ENCODE assay signal across 25 mouse cellular contexts in genomic region chr13:18841019-18841418, GRCm38 (mm10).
"Had no signal": no experiment of that assay in that cellular context is flagged by ENCODE, and none has a peak within 500 bp of the region (broad histone marks: within the 10 kb centered on the region; RNA-seq: fewer than 3 reads in every experiment).

No protein-coding gene starts in this region.

- H3K9me3 ChIP-seq: heart, embryonic 10.5 days; heart, embryonic 12.5 days; hindbrain, embryonic 10.5 days; hindbrain, embryonic 12.5 days; intestine, embryonic 15.5 days; limb, embryonic 10.5 days; limb, embryonic 12.5 days had no signal

- H3K4me2 ChIP-seq: heart, embryonic 12.5 days; hindbrain, embryonic 12.5 days; hindbrain, embryonic 14.5 days; intestine, embryonic 15.5 days; limb, embryonic 12.5 days; liver, embryonic 11.5 days had no signal

- H3K4me1 ChIP-seq: heart, embryonic 10.5 days; heart, embryonic 12.5 days; hindbrain, embryonic 10.5 days; hindbrain, embryonic 12.5 days; intestine, embryonic 15.5 days; limb, embryonic 10.5 days; limb, embryonic 12.5 days had no signal

- DNase-seq: gastrocnemius, postnatal 14 days; gastrocnemius, postnatal 36 days; heart, adult 11 months; heart, postnatal 10 days; heart, postnatal 4 days; kidney, adult 18-20 months; kidney, adult 8-10 months; kidney, postnatal 10 days; kidney, postnatal 25 days; kidney, postnatal 4 days; liver had no signal

- H3K36me3 ChIP-seq: heart, embryonic 12.5 days; intestine, embryonic 15.5 days had no signal

- H3K27ac ChIP-seq: heart, embryonic 10.5 days; hindbrain, embryonic 10.5 days; hindbrain, embryonic 12.5 days; hindbrain, embryonic 14.5 days; intestine, embryonic 15.5 days; layer of hippocampus, adult 2 months; left cerebral cortex, adult 2 months; limb, embryonic 10.5 days; limb, embryonic 12.5 days had no signal

- ATAC-seq: hindbrain, embryonic 16.5 days; inflammation-experienced regulatory T-cells, adult 6 months; intestine, embryonic 15.5 days; intestine, postnatal 0 days had no signal

- H3K4me3 ChIP-seq: heart, embryonic 10.5 days; heart, embryonic 12.5 days; hindbrain, embryonic 10.5 days; hindbrain, embryonic 12.5 days; intestine, embryonic 15.5 days; layer of hippocampus, adult 2 months; left cerebral cortex, adult 2 months; limb, embryonic 10.5 days; limb, embryonic 12.5 days had no signal

- H3K9ac ChIP-seq: heart, embryonic 12.5 days; hindbrain, embryonic 12.5 days; hindbrain, embryonic 14.5 days; intestine, embryonic 15.5 days; limb, embryonic 12.5 days had no signal

- H3K27me3 ChIP-seq: heart, embryonic 12.5 days; hindbrain, embryonic 12.5 days; intestine, embryonic 15.5 days; limb, embryonic 12.5 days had no signal
